1 mouse cellular context compared by ENCODE assay signal in the genomic region with DNA sequence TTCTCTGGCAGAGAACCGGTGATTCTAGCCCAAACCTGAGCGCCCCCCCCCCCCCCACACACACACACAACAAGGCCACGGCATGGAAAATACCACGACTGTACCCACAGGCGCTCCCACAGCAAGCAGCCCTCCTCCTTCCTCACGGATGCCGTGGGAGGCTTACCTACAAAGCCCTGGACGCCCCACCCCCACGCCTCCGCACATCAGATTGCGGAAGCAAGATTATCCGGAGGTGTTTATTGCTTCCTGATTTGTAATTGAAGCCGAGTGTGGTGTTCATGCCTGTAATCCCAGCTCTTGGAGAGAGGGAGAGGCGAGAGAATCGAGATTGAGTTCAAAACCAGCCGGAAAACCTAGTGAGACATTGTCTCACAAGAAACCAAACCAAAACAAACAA.
TF ChIP-seq lines count a peak whose summit lies in the region.

No protein-coding gene starts in this region.

TF ChIP-seq in MEL, 35 proteins besides CTCF, POLR2A, EP300 and RAD21:
- no peak for TF ChIP-seq E2F4 (IDR thresholded peaks at IDR 0.05; ENCODE audit: borderline replicate concordance, low read depth, low read length)
- TF ChIP-seq USF1 (IDR thresholded peaks at IDR 0.05; ENCODE audit: low read depth, low read length): no peak
- TF ChIP-seq POLR2AphosphoS5 (IDR thresholded peaks at IDR 0.05; ENCODE audit: borderline replicate concordance, low read depth, low read length): no peak
- no peak for TF ChIP-seq TCF12 (IDR thresholded peaks at IDR 0.05; ENCODE audit: low read depth, low read length)
- TF ChIP-seq ZNF384 (IDR thresholded peaks at IDR 0.05; ENCODE audit: low read depth, low read length): no peak
- no peak for TF ChIP-seq POLR2AphosphoS2 (IDR thresholded peaks at IDR 0.05; ENCODE audit: low read length)
- no peak for TF ChIP-seq CHD1 (IDR thresholded peaks at IDR 0.05; ENCODE audit: low read depth, low read length)
